Mouse (Mus musculus): ENCODE measurements at regions not wholly inside any gene's neighbourhood (a gene's known extent, or its start where the extent isn't known, plus 50 kb on each side); places are given as distances from the start of the nearest gene placed in this dataset.

GRCm38 (mm10) chr14:24972357-24972756, 485.4 kb downstream of the Rps24 start:
- TF ChIP-seq CTCF (IDR thresholded peaks at IDR 0.05; ENCODE audit: insufficient read depth, low read depth, low read length) (no peak), POLR2A (IDR thresholded peaks at IDR 0.05; ENCODE audit: insufficient read depth, low read depth, low read length) (no peak)
- Histone ChIP-seq H3K27ac (ENCODE audit: insufficient read depth, low read depth, low read length) (no peak overlapping the region), H3K4me3 (ENCODE audit: insufficient read depth, low read depth, low read length) (no peak overlapping the region), H3K4me1 (ENCODE audit: control insufficient read depth, insufficient read depth, low read length) (0 out of 2 replicates have a peak, but pooled peaks cover 2% of the 10 kb centered on the region)
- 85% methylated on average over 7 of the region's 7 CpGs for WGBS

- 84% methylated on average over 4 of the region's 4 CpGs for WGBS
- Histone ChIP-seq H3K4me1 (ENCODE audit: control insufficient read depth, insufficient read depth, low read length) (0 out of 2 replicates have a peak, but pooled peaks cover 2% of the 10 kb centered on the region), H3K4me3 (ENCODE audit: insufficient read depth, low read depth, low read length) (no peak overlapping the region), H3K27ac (ENCODE audit: insufficient read depth, low read depth, low read length) (no peak overlapping the region)
- TF ChIP-seq POLR2A (IDR thresholded peaks at IDR 0.05; ENCODE audit: insufficient read depth, low read depth, low read length) (no peak), CTCF (IDR thresholded peaks at IDR 0.05; ENCODE audit: insufficient read depth, low read depth, low read length) (no peak)
These were observed 485.9 kb upstream of the Zmiz1 start for GRCm38 (mm10) chr14:24973039-24973438.

GRCm38 (mm10) chr14:24973591-24973990, 485.4 kb upstream of the Zmiz1 start:
- Histone ChIP-seq H3K4me1 (ENCODE audit: control insufficient read depth, insufficient read depth, low read length) (0 out of 2 replicates have a peak, but pooled peaks cover 2% of the 10 kb centered on the region), H3K4me3 (ENCODE audit: insufficient read depth, low read depth, low read length) (no peak overlapping the region), H3K27ac (ENCODE audit: insufficient read depth, low read depth, low read length) (no peak overlapping the region)
- TF ChIP-seq CTCF (IDR thresholded peaks at IDR 0.05; ENCODE audit: insufficient read depth, low read depth, low read length) = no peak
- TF ChIP-seq POLR2A (IDR thresholded peaks at IDR 0.05; ENCODE audit: insufficient read depth, low read depth, low read length) = no peak
- 74% methylated on average over 4 of the region's 4 CpGs for WGBS

- 66% methylated on average over 8 of the region's 8 CpGs for WGBS
- Histone ChIP-seq H3K4me1 (ENCODE audit: control insufficient read depth, insufficient read depth, low read length) (no peaks in the 10 kb centered on the region), H3K4me3 (ENCODE audit: insufficient read depth, low read depth, low read length) (no peak overlapping the region), H3K27ac (ENCODE audit: insufficient read depth, low read depth, low read length) (no peak overlapping the region)
- no peak for TF ChIP-seq POLR2A (IDR thresholded peaks at IDR 0.05; ENCODE audit: insufficient read depth, low read depth, low read length)
- TF ChIP-seq CTCF (IDR thresholded peaks at IDR 0.05; ENCODE audit: insufficient read depth, low read depth, low read length) = no peak
These were observed 476.5 kb upstream of the Zmiz1 start for GRCm38 (mm10) chr14:24982489-24982888.

GRCm38 (mm10) chr14:24983279-24983678, 475.7 kb upstream of the Zmiz1 start:
- H3K4me3 ChIP-seq (ENCODE audit: insufficient read depth, low read depth, low read length) = no peak overlapping the region
- no peaks in the 10 kb centered on the region for H3K4me1 ChIP-seq (ENCODE audit: control insufficient read depth, insufficient read depth, low read length)
- no peak for TF ChIP-seq POLR2A (IDR thresholded peaks at IDR 0.05; ENCODE audit: insufficient read depth, low read depth, low read length)
- no peak for TF ChIP-seq CTCF (IDR thresholded peaks at IDR 0.05; ENCODE audit: insufficient read depth, low read depth, low read length)
- no peak overlapping the region for H3K27ac ChIP-seq (ENCODE audit: insufficient read depth, low read depth, low read length)

GRCm38 (mm10) chr14:24985806-24986359, 473.1 kb upstream of the Zmiz1 start:
- H3K4me3 ChIP-seq (ENCODE audit: insufficient read depth, low read depth, low read length) = no peak overlapping the region
- no peak for TF ChIP-seq CTCF (IDR thresholded peaks at IDR 0.05; ENCODE audit: insufficient read depth, low read depth, low read length)
- no peak for TF ChIP-seq POLR2A (IDR thresholded peaks at IDR 0.05; ENCODE audit: insufficient read depth, low read depth, low read length)

GRCm38 (mm10) chr14:24986404-24986803, 472.6 kb upstream of the Zmiz1 start:
- Histone ChIP-seq H3K4me1 (ENCODE audit: control insufficient read depth, insufficient read depth, low read length) (no peaks in the 10 kb centered on the region), H3K27ac (ENCODE audit: insufficient read depth, low read depth, low read length) (no peak overlapping the region), H3K4me3 (ENCODE audit: insufficient read depth, low read depth, low read length) (no peak overlapping the region)
- 80% methylated on average over 4 of the region's 4 CpGs for WGBS
- TF ChIP-seq CTCF (IDR thresholded peaks at IDR 0.05; ENCODE audit: insufficient read depth, low read depth, low read length) (no peak), POLR2A (IDR thresholded peaks at IDR 0.05; ENCODE audit: insufficient read depth, low read depth, low read length) (no peak)

More at GRCm38 (mm10) chr14:24985806-24986359, 473.1 kb upstream of the Zmiz1 start:
- Histone ChIP-seq H3K27ac (ENCODE audit: insufficient read depth, low read depth, low read length) (no peak overlapping the region), H3K4me1 (ENCODE audit: control insufficient read depth, insufficient read depth, low read length) (no peaks in the 10 kb centered on the region)
- 80% methylated on average over 6 of the region's 6 CpGs for WGBS

GRCm38 (mm10) chr14:24993751-24994658, 465.0 kb upstream of the Zmiz1 start:
- WGBS = 43% methylated on average over 21 of the region's 21 CpGs
- Histone ChIP-seq H3K4me1 (ENCODE audit: control insufficient read depth, insufficient read depth, low read length) (peaks cover 25% of the 10 kb centered on the region), H3K27ac (ENCODE audit: insufficient read depth, low read depth, low read length) (peak overlapping the region; percentile 33), H3K4me3 (ENCODE audit: insufficient read depth, low read depth, low read length) (no peak overlapping the region)
- TF ChIP-seq CTCF (IDR thresholded peaks at IDR 0.05; ENCODE audit: insufficient read depth, low read depth, low read length) (no peak), POLR2A (IDR thresholded peaks at IDR 0.05; ENCODE audit: insufficient read depth, low read depth, low read length) (peak; percentile 13; the same call in 1 of the 2 replicates)

- no peak overlapping the region for H3K4me3 ChIP-seq (ENCODE audit: insufficient read depth, low read depth, low read length)
- WGBS = 83% methylated on average over 7 of the region's 7 CpGs
- TF ChIP-seq POLR2A (IDR thresholded peaks at IDR 0.05; ENCODE audit: insufficient read depth, low read depth, low read length) (no peak), CTCF (IDR thresholded peaks at IDR 0.05; ENCODE audit: insufficient read depth, low read depth, low read length) (no peak)
- H3K4me1 ChIP-seq (ENCODE audit: control insufficient read depth, insufficient read depth, low read length) = peaks cover 30% of the 10 kb centered on the region
- H3K27ac ChIP-seq (ENCODE audit: insufficient read depth, low read depth, low read length) = no peak overlapping the region
These were observed 463.8 kb upstream of the Zmiz1 start for GRCm38 (mm10) chr14:24995226-24995625.

Measured in olfactory bulb, adult 2 months (tissue).